Mouse (Mus musculus) neural tube, embryonic 14.5 days (tissue): ENCODE measurements around the gene Olfr555. TPM values are rescaled to one million over a fixed set of nuclear protein-coding genes. Genes with fewer than 3 reads are reported as not detected.

Experiments used
- ATAC-seq: fragments of 200-750 bp; cut with Nextera tagmentation; 2 replicates; pipeline ENCODE4 v1.8.0; 2017; ENCODE audit warnings: low read depth, mild to moderate bottlenecking, moderate TSS enrichment, moderate library complexity
- H3K27ac ChIP-seq: fragments of 300-500 bp; sonication (generic); 2 replicates; pipeline ENCODE4 v1.5.1; 2014; ENCODE audit warnings: low read depth, mild to moderate bottlenecking, control low read depth, low read length, moderate library complexity, mixed read lengths
- H3K27me3 ChIP-seq: fragments of 300-500 bp; sonication (generic); 2 replicates; pipeline ENCODE4 v1.6.1; 2014; ENCODE audit warnings: low read length; ENCODE audit not compliant: control insufficient read depth, insufficient read depth
- H3K36me3 ChIP-seq: fragments of 300-500 bp; sonication (generic); 2 replicates; pipeline ENCODE4 v1.6.1; 2014; ENCODE audit warnings: low read length, mixed read lengths; ENCODE audit not compliant: control insufficient read depth, insufficient read depth
- H3K4me1 ChIP-seq: fragments of 300-500 bp; sonication (generic); 2 replicates; pipeline ENCODE4 v1.6.1; 2014; ENCODE audit warnings: low read length; ENCODE audit not compliant: control insufficient read depth, insufficient read depth
- H3K4me2 ChIP-seq: fragments of 300-500 bp; sonication (generic); 2 replicates; pipeline ENCODE4 v1.6.1; 2014; ENCODE audit warnings: mild to moderate bottlenecking, low read depth, low read length, control low read depth
- H3K4me3 ChIP-seq: fragments of 300-500 bp; sonication (generic); 2 replicates; pipeline ENCODE4 v1.5.1; 2014; ENCODE audit warnings: low read depth, low read length, control low read depth, mixed read lengths
- H3K9ac ChIP-seq: fragments of 300-500 bp; sonication (generic); replicated peaks from 2 replicates; pipeline ENCODE4 v1.6.1; 2014; ENCODE audit warnings: low read depth, mild to moderate bottlenecking, control low read depth, low read length, mixed read lengths
- H3K9me3 ChIP-seq: fragments of 300-500 bp; sonication (generic); 2 replicates; pipeline ENCODE4 v1.6.1; 2016; ENCODE audit warnings: low read length; ENCODE audit not compliant: control insufficient read depth
- WGBS: fragments of 180-500 bp; shearing (Covaris S2); extraction: QIAGEN DNeasy Blood & Tissue Kit; methylation state at CpG from one replicate; pipeline ENCODE4 v1.1.7; 2014; 5-methylcytosine and 5-hydroxymethylcytosine counted together
- polyA plus RNA-seq: library from polyadenylated mRNA; unstranded; fragments of >200 nt; fragmentation: Nextera tagmentation; extraction: Ambion mirVana; gene quantifications from 2 replicates; pipeline ENCODE4 v1.2.1, GENCODE M21; 2014

The Olfr555 gene
- polyA plus RNA-seq, 1 experiment from 2014 or later: not detected

- Histone ChIP-seq H3K9ac (no peak overlapping the region), H3K36me3 (no peaks in the 10 kb centered on the region), H3K4me2 (no peak overlapping the region), H3K4me3 (no peak overlapping the region), H3K4me1 (no peaks in the 10 kb centered on the region), H3K9me3 (no peaks in the 10 kb centered on the region), H3K27me3 (no peaks in the 10 kb centered on the region), H3K27ac (no peak overlapping the region)
- WGBS: 89% methylated on average over 2 of the region's 2 CpGs
- ATAC-seq: no peak
Measured at GRCm38 (mm10) chr7:102676225-102676624, 17.6 kb downstream of the Olfr555 start.

GRCm38 (mm10) chr7:102681916-102682315, 23.3 kb downstream of the Olfr555 start:
- no peak for ATAC-seq
- WGBS: 97% methylated on average over 1 of the region's 1 CpGs
- H3K9ac ChIP-seq: no peak overlapping the region

GRCm38 (mm10) chr7:102686944-102687501, 28.4 kb downstream of the Olfr555 start, which contains the start of gene Trim68:
Gene Trim68, minus strand, starts transcription at chr7:102687327.
- Histone ChIP-seq H3K9ac (peak within 1 kb of the TSS; percentile 74), H3K27me3 (no peaks in the 10 kb centered on the region), H3K9me3 (no peaks in the 10 kb centered on the region), H3K4me2 (peak within 1 kb of the TSS; percentile 67), H3K4me1 (no peaks in the 10 kb centered on the region), H3K36me3 (no peaks in the 10 kb centered on the region), H3K4me3 (peak within 1 kb of the TSS; percentile 58), H3K27ac (peak within 1 kb of the TSS; percentile 66)
- ATAC-seq: peak; percentile 100
- WGBS: under 1% methylated on average over 34 of the region's 40 CpGs

More at GRCm38 (mm10) chr7:102681916-102682315, 23.3 kb downstream of the Olfr555 start:
- H3K9me3 ChIP-seq: no peaks in the 10 kb centered on the region
- no peak overlapping the region for H3K27ac ChIP-seq
- H3K36me3 ChIP-seq: no peaks in the 10 kb centered on the region
- H3K4me1 ChIP-seq: no peaks in the 10 kb centered on the region
- H3K4me2 ChIP-seq: no peak overlapping the region
- no peak overlapping the region for H3K4me3 ChIP-seq
- no peaks in the 10 kb centered on the region for H3K27me3 ChIP-seq

GRCm38 (mm10) chr7:102695358-102696125, 36.9 kb downstream of the Olfr555 start, which contains the start of gene Olfr557:
Gene Olfr557, plus strand, starts transcription at chr7:102695910.
- WGBS: 82% methylated on average over 5 of the region's 5 CpGs

GRCm38 (mm10) chr7:102698461-102698860, 39.8 kb downstream of the Olfr555 start:
- H3K4me1 ChIP-seq: no peaks in the 10 kb centered on the region
- no peaks in the 10 kb centered on the region for H3K9me3 ChIP-seq
- 91% methylated on average over 7 of the region's 7 CpGs for WGBS
- no peak for ATAC-seq
- H3K9ac ChIP-seq: no peak overlapping the region
- no peak overlapping the region for H3K4me2 ChIP-seq
- no peaks in the 10 kb centered on the region for H3K36me3 ChIP-seq
- H3K27ac ChIP-seq: no peak overlapping the region
- H3K4me3 ChIP-seq: no peak overlapping the region
- H3K27me3 ChIP-seq: no peaks in the 10 kb centered on the region

More at GRCm38 (mm10) chr7:102695358-102696125, 36.9 kb downstream of the Olfr555 start, which contains the start of gene Olfr557:
- H3K27ac ChIP-seq: no peak within 1 kb of the TSS
- no peaks in the 10 kb centered on the region for H3K9me3 ChIP-seq
- no peaks in the 10 kb centered on the region for H3K36me3 ChIP-seq
- H3K9ac ChIP-seq: no peak within 1 kb of the TSS
- H3K27me3 ChIP-seq: no peaks in the 10 kb centered on the region
- no peak within 1 kb of the TSS for H3K4me2 ChIP-seq
- no peak; the same call in 1 of the 2 replicates for ATAC-seq
- no peak within 1 kb of the TSS for H3K4me3 ChIP-seq
- no peaks in the 10 kb centered on the region for H3K4me1 ChIP-seq

- Histone ChIP-seq H3K27me3 (no peaks in the 10 kb centered on the region), H3K4me1 (no peaks in the 10 kb centered on the region), H3K27ac (no peak within 1 kb of the TSS), H3K4me2 (no peak within 1 kb of the TSS), H3K36me3 (no peaks in the 10 kb centered on the region), H3K9me3 (no peaks in the 10 kb centered on the region), H3K9ac (no peak within 1 kb of the TSS), H3K4me3 (no peak within 1 kb of the TSS)
- no peak for ATAC-seq
Measured at GRCm38 (mm10) chr7:102701915-102702314, 43.3 kb downstream of the Olfr555 start, which contains the start of gene Olfr558. Gene Olfr558, plus strand, starts transcription at chr7:102702215.

Other genes with a start within 250 kb of the Olfr555 start
- 35.3 and 37.6 TPM in 2 replicates for gene Rrm1, start 217.1 kb upstream of the Olfr555 start, polyA plus RNA-seq
- 0.80 and 1.3 TPM in 2 replicates for gene Olfr543, start 177.1 kb upstream of the Olfr555 start, polyA plus RNA-seq
- gene Olfr544, start 170.5 kb upstream of the Olfr555 start, polyA plus RNA-seq: 0.12 and 0.21 TPM in 2 replicates
- 0.19 and 0.37 TPM in 2 replicates for gene Olfr545, start 159.2 kb upstream of the Olfr555 start, polyA plus RNA-seq
- not detected in 2 replicates for gene Olfr547, start 124.1 kb upstream of the Olfr555 start, polyA plus RNA-seq
- not detected in 2 replicates for gene Olfr548-ps1, start 117.9 kb upstream of the Olfr555 start, polyA plus RNA-seq
- gene Olfr549, start 109.0 kb upstream of the Olfr555 start, polyA plus RNA-seq: not detected in 2 replicates
- 0.11 and 0.58 TPM in 2 replicates for gene Trim21, start 93.3 kb upstream of the Olfr555 start, polyA plus RNA-seq
- not detected in 2 replicates for gene Olfr550, start 87.4 kb upstream of the Olfr555 start, polyA plus RNA-seq
- not detected in 2 replicates for gene Olfr551, start 66.9 kb upstream of the Olfr555 start, polyA plus RNA-seq
- gene Olfr552, start 61.1 kb upstream of the Olfr555 start, polyA plus RNA-seq: not detected in 2 replicates
- not detected in 2 replicates for gene Olfr553, start 40.6 kb upstream of the Olfr555 start, polyA plus RNA-seq
- not detected in 2 replicates for gene Olfr554, start 20.4 kb upstream of the Olfr555 start, polyA plus RNA-seq
- not detected in 2 replicates for gene Olfr556, start 6.1 kb downstream of the Olfr555 start, polyA plus RNA-seq
- 8.0 and 8.7 TPM in 2 replicates for gene Trim68, start 28.5 kb downstream of the Olfr555 start, polyA plus RNA-seq
- not detected in 2 replicates for gene Olfr557, start 37.1 kb downstream of the Olfr555 start, polyA plus RNA-seq
- gene Olfr558, start 43.4 kb downstream of the Olfr555 start, polyA plus RNA-seq: 0.12 and 0.36 TPM in 2 replicates
- gene Olfr33, start 60.2 kb downstream of the Olfr555 start, polyA plus RNA-seq: not detected in 2 replicates
- not detected in 2 replicates for gene Olfr559, start 68.7 kb downstream of the Olfr555 start, polyA plus RNA-seq
- gene Olfr560, start 100.5 kb downstream of the Olfr555 start, polyA plus RNA-seq: not detected in 2 replicates
- 0.19 TPM in 1 of 2 replicates, not detected in the other for gene Olfr78, start 100.6 kb downstream of the Olfr555 start, polyA plus RNA-seq
- not detected in 2 replicates for gene Olfr561, start 112.4 kb downstream of the Olfr555 start, polyA plus RNA-seq
- not detected in 2 replicates for gene Olfr564, start 144.7 kb downstream of the Olfr555 start, polyA plus RNA-seq
- not detected in 2 replicates for gene Olfr566, start 199.9 kb downstream of the Olfr555 start, polyA plus RNA-seq
- not detected in 2 replicates for gene Olfr568, start 218.3 kb downstream of the Olfr555 start, polyA plus RNA-seq
- gene Olfr569, start 232.1 kb downstream of the Olfr555 start, polyA plus RNA-seq: not detected in 2 replicates
- not detected in 2 replicates for gene Olfr570, start 235.8 kb downstream of the Olfr555 start, polyA plus RNA-seq